Mouse (Mus musculus) thymus, adult 2 months (tissue): ENCODE measurements around the gene Btbd6.

Experiments
- CTCF ChIP-seq: fragments of 200-500 bp; IDR thresholded peaks from 2 replicates; pipeline ENCODE4 v1.5.1; 2012; ENCODE audit warnings: mild to moderate bottlenecking, control low read depth, low read length, moderate library complexity, borderline replicate concordance; ENCODE audit not compliant: control insufficient read depth, poor library complexity, insufficient read depth; ENCODE audit errors: extremely low read depth
- POLR2A ChIP-seq: fragments of 200-500 bp; IDR thresholded peaks from 2 replicates; pipeline ENCODE4 v1.6.1; 2012; ENCODE audit warnings: mild to moderate bottlenecking, low read length, control low read depth, moderate library complexity; ENCODE audit not compliant: control insufficient read depth, poor library complexity, insufficient read depth; ENCODE audit errors: extremely low read depth

DNA sequence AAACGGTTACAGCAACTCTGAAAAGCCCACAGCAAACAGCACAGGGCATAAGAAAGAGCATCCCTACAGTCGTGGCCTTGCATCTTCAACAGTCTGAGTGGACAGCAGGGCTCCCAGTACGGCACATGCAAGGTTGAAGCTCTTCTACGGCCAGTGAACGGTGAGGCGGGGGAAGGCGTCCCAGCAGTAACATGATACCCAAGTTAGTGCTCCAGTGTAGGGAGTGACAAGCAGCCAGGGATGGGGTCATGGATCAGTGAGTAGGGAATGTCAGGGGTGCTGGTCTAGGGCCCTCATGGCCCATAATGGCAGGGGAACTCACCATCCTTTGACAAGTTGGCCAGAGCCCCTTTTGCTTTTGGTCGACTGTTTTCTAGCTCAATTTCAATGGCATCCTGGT, 7.3 kb upstream of the Btbd6 start:
- no peak for TF ChIP-seq POLR2A
- TF ChIP-seq CTCF = no peak
